Mouse (Mus musculus) A20 (cell line): Measurements from ENCODE around the gene Ube2j1.

Source experiments
- DNase-seq: peaks from one replicate; pipeline ENCODE4 v3.0.0-alpha.2; 2011; ENCODE audit warnings: low read depth, low spot score

Gene Ube2j1

GRCm38 (mm10) chr4:33070326-33070725 is 39.1 kb downstream of the Ube2j1 start:
- no peak for DNase-seq

GRCm38 (mm10) chr4:33071337-33071736 is 40.1 kb downstream of the Ube2j1 start:
- no peak for DNase-seq

GRCm38 (mm10) chr4:33072526-33073161 is 41.4 kb downstream of the Ube2j1 start:
- DNase-seq: peak; percentile 74

GRCm38 (mm10) chr4:33074406-33074805 is 43.2 kb downstream of the Ube2j1 start:
- no peak for DNase-seq

DNA sequence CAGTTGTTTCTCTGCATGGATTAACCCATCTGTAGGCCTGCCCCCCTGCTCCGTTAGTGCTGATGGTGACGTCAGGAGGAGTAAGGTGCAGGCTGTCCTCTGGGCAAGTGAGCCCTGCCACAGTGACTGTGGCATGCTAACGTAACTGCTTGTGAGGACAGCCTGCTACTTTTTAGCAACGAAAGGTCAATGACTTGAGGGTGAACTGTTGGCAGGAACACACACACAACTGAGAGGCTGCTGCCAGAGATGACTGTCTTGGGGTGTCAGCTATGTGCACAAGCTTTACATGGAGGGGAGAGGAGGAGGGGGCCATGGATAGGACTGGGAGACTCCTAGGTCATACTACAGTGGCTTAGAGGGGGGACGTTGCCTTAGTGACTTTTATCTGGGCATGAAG is 43.6 kb downstream of the Ube2j1 start:
- DNase-seq: no peak

GRCm38 (mm10) chr4:33075776-33076524 is 44.7 kb downstream of the Ube2j1 start:
- no peak for DNase-seq

- DNase-seq: no peak
These were observed 45.9 kb downstream of the Ube2j1 start for GRCm38 (mm10) chr4:33077161-33077560.

DNA sequence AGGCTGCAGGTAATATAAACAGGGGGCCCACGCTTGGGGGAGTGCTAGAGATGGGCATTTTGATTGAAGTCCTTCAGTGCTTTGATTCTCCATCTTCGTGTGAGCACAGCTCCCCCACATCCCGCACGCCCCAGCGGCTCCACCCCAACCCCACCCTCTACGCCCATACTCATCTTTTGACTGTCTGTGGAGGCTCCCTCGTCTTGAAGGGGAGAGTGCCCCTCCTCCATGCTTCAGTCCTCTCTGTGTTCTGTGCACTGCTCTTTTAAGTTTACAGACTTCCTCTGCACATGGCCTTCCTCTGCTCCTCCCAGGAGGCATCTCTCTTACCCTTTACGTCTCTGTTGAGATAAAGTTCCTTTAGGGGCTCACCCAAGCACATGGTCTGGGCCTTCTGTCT is 46.5 kb downstream of the Ube2j1 start:
- DNase-seq: no peak

DNA sequence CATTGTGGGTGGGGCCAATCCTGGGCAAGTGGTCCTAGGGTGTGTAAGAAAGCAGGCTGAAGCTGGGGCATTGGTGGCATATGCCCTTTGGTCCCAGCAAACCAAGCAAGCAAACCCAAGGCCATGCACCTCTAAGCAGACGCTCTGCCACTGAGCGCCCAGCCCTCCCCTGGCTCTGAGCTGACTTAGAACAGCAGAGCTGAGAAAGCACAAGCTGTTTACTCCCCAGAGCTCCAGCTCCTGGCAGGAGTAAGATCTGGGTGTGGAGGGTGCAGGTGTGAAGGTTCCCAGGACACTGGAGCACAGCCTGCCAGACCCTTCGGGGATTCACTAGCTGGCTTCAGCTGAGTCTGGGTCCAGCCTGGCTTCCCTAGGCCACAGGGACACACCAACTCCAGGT is 47.3 kb downstream of the Ube2j1 start:
- no peak for DNase-seq

DNA sequence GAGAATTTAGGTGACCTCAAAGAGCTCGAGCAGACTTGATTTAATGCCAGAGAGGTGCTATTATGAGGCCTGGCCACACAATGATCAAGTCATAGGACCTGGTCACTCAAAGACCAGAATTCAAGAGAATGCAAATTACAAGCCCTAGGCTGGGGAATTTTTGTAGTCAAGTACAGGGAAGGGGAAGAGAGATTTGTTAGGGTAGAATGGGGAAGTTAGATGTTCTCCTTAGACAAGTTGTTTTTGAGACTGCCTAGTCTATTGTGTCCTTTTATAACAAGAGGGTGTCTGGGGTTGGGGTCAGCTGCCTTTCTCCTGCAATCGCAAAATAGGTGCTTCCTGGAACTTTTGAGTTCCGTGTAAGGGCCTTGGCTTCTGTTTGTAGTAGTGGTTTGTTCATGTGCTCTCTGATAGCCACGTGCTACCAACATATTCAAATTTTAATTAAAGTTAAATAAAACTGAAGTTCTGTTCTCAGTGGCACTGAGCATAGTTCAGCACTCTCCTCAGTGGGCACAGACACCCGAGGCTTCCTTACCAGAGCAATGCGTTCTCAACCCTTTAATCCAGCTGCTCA is 68.0 kb downstream of the Ube2j1 start:
- peak; percentile 62 for DNase-seq
